8 mouse cellular contexts compared by ENCODE assay signal in the genomic region with DNA sequence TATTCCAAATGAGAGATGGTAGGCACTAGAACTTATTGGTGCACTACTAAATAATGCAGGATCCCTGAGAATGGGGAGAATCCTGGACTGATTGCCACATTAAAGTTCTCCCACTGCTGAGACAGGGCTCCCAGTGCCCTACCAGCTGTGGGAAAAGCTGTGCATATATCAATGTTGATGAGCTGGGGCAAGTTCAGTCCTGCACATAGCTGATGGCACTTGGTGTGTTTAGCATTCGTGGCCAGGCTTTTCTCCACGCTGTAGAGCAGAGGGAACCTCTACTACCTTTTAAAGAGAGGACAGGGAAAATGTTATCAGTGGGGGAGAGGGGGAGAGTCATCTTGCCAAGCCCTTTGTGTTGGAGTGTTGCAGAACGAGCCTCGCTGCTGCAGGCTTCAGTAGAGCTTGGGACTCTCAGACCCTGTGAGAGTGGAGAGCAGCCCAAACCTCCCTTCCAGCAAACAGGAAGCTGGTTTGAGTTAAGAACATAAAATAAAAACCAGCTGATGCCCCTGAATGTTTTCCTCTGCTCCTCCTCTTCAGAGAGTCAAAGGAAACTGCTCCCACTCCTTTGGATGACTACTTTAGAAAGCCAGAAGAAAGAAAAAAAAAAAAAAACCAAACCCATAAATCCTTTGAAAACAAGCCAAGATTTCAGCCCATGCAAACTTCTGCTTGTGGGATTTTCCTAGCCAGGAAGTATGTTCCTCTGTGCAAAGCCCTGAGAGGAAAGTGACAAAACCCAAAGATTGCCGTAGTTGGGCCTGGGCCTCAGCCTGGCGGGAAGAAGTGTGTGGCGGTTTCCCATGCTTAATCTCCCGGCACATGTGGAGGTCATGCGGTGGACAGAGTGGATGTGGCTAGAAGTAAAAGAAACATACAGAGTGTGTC. TPM values are rescaled to one million over a fixed set of nuclear protein-coding genes. Genes with fewer than 3 reads are reported as not detected.
DNase-seq lines count a peak whose midpoint lies in the region; ATAC-seq lines count a peak whose summit lies in the region.

No protein-coding gene starts in this region.

- intact Hi-C loops in heart, postnatal 25 days (cut with DNase I) = no loop called here

- DNase-seq in forebrain, embryonic 10.5 days (ENCODE audit: extremely low spot score, low spot score) = no peak
- DNase-seq in forebrain, embryonic 14.5 days (ENCODE audit: low spot score) = no peak
- peak; percentile 83 for DNase-seq in embryonic facial prominence, embryonic 11.5 days (ENCODE audit: low spot score)
- peak; percentile 13 for DNase-seq in heart, postnatal 25 days (ENCODE audit: low spot score)
- peak; percentile 57 for DNase-seq in telencephalon, adult 2 months (ENCODE audit: low read depth, low spot score)
- DNase-seq in gastrocnemius, postnatal 10 days = no peak
- no peak for DNase-seq in ovary, postnatal 36 days (ENCODE audit: low spot score)

- ATAC-seq in forebrain, embryonic 14.5 days = no peak
- ATAC-seq in embryonic facial prominence, embryonic 11.5 days (replicated peaks; ENCODE audit: insufficient number of reproducible peaks, low FRiP score, low TSS enrichment, low read depth) = 0 out of 2 replicates have a peak, but pooled peaks have one; percentile 58
- peak; percentile 88 for ATAC-seq in limb, embryonic 13.5 days (ENCODE audit: low FRiP score, low read depth)

- H3K9ac ChIP-seq in forebrain, embryonic 14.5 days (ENCODE audit: low read length) = no peak overlapping the region
- no peak overlapping the region for H3K9ac ChIP-seq in embryonic facial prominence, embryonic 11.5 days (replicated peaks; ENCODE audit: low read length)
- no peak overlapping the region for H3K9ac ChIP-seq in limb, embryonic 13.5 days

- H3K27me3 ChIP-seq in forebrain, embryonic 10.5 days (ENCODE audit: poor library complexity, severe bottlenecking) = no peaks in the 10 kb centered on the region
- H3K27me3 ChIP-seq in forebrain, embryonic 14.5 days (replicated peaks; ENCODE audit: control insufficient read depth, insufficient read depth, low read length) = no peaks in the 10 kb centered on the region
- no peaks in the 10 kb centered on the region for H3K27me3 ChIP-seq in embryonic facial prominence, embryonic 11.5 days (ENCODE audit: control insufficient read depth, insufficient read depth, low read length)
- no peaks in the 10 kb centered on the region for H3K27me3 ChIP-seq in limb, embryonic 13.5 days

- H3K4me3 ChIP-seq in forebrain, embryonic 10.5 days = no peak overlapping the region
- no peak overlapping the region for H3K4me3 ChIP-seq in forebrain, embryonic 14.5 days (ENCODE audit: low read depth, low read length)
- H3K4me3 ChIP-seq in embryonic facial prominence, embryonic 11.5 days (ENCODE audit: low read depth, low read length) = no peak overlapping the region
- H3K4me3 ChIP-seq in limb, embryonic 13.5 days = no peak overlapping the region

- peak overlapping the region; percentile 54; the same call in 1 of the 2 replicates for H3K27ac ChIP-seq in forebrain, embryonic 10.5 days
- H3K27ac ChIP-seq in forebrain, embryonic 14.5 days (ENCODE audit: low read depth, low read length) = no peak overlapping the region; the same call in 1 of the 2 replicates
- peak overlapping the region; percentile 52 for H3K27ac ChIP-seq in embryonic facial prominence, embryonic 11.5 days (replicated peaks; ENCODE audit: low read depth, low read length)
- H3K27ac ChIP-seq in limb, embryonic 13.5 days = peak overlapping the region; percentile 96

- H3K36me3 ChIP-seq in forebrain, embryonic 10.5 days (replicated peaks) = peaks cover 7% of the 10 kb centered on the region; the same call in 1 of the 2 replicates
- 0 out of 2 replicates have a peak, but pooled peaks cover 4% of the 10 kb centered on the region for H3K36me3 ChIP-seq in forebrain, embryonic 14.5 days (ENCODE audit: control insufficient read depth, insufficient read depth, low read length)
- H3K36me3 ChIP-seq in embryonic facial prominence, embryonic 11.5 days (replicated peaks; ENCODE audit: control insufficient read depth, insufficient read depth, low read depth, low read length) = no peaks in the 10 kb centered on the region
- peaks cover 19% of the 10 kb centered on the region for H3K36me3 ChIP-seq in limb, embryonic 13.5 days

- peaks cover 9% of the 10 kb centered on the region; the same call in 1 of the 2 replicates for H3K4me1 ChIP-seq in forebrain, embryonic 10.5 days
- H3K4me1 ChIP-seq in forebrain, embryonic 14.5 days (ENCODE audit: control insufficient read depth, insufficient read depth, low read length) = no peaks in the 10 kb centered on the region
- no peaks in the 10 kb centered on the region for H3K4me1 ChIP-seq in embryonic facial prominence, embryonic 11.5 days (ENCODE audit: control insufficient read depth, insufficient read depth, low read length)
- peaks cover 43% of the 10 kb centered on the region for H3K4me1 ChIP-seq in limb, embryonic 13.5 days

- no peak overlapping the region for H3K4me2 ChIP-seq in forebrain, embryonic 14.5 days (ENCODE audit: low read length)
- H3K4me2 ChIP-seq in embryonic facial prominence, embryonic 11.5 days (ENCODE audit: low read depth, low read length) = no peak overlapping the region
- H3K4me2 ChIP-seq in limb, embryonic 13.5 days (replicated peaks) = peak overlapping the region; percentile 41

- no peaks in the 10 kb centered on the region for H3K9me3 ChIP-seq in forebrain, embryonic 10.5 days
- H3K9me3 ChIP-seq in forebrain, embryonic 14.5 days (replicated peaks; ENCODE audit: control insufficient read depth, low read length) = no peaks in the 10 kb centered on the region
- no peaks in the 10 kb centered on the region for H3K9me3 ChIP-seq in embryonic facial prominence, embryonic 11.5 days (replicated peaks; ENCODE audit: control insufficient read depth, low read length)
- no peaks in the 10 kb centered on the region for H3K9me3 ChIP-seq in limb, embryonic 13.5 days

- 67% methylated on average over 9 of the region's 9 CpGs for WGBS in forebrain, embryonic 10.5 days
- WGBS in forebrain, embryonic 14.5 days = 77% methylated on average over 9 of the region's 9 CpGs
- 44% methylated on average over 9 of the region's 9 CpGs for WGBS in embryonic facial prominence, embryonic 11.5 days
- WGBS in limb, embryonic 13.5 days = 14% methylated on average over 9 of the region's 9 CpGs

RNA-seq across cellular contexts. Expression of a gene that starts 23.1 kb away (rescaled TPM):
- 3.5 and 3.7 TPM in 2 replicates for polyA plus RNA-seq in forebrain, embryonic 10.5 days (2016; fragmentation: Nextera tagmentation; extraction: Ambion mirVana)
- 3.0 and 4.3 TPM in 2 replicates for polyA plus RNA-seq in forebrain, embryonic 14.5 days (2014; fragmentation: Nextera tagmentation; extraction: Ambion mirVana)
- 1.6 and 2.5 TPM in 2 replicates for polyA plus RNA-seq in embryonic facial prominence, embryonic 11.5 days (2014; fragmentation: Nextera tagmentation; extraction: Ambion mirVana)
- total RNA-seq in heart, postnatal 25 days (2021) = 1 to 10 TPM; 8.4 to 9.1 TPM
- polyA plus RNA-seq in limb, embryonic 13.5 days (2015; fragmentation: Nextera tagmentation; extraction: Ambion mirVana) = 3.8 and 3.9 TPM in 2 replicates
- total RNA-seq in gastrocnemius, postnatal 10 days (2021) = 10 to 100 TPM in 1 of 2 experiments, 1 to 10 TPM in 1; 9.1 to 11.0 TPM

RNA-seq across cellular contexts. Expression of a gene that starts 31.6 kb away (rescaled TPM):
- polyA plus RNA-seq in forebrain, embryonic 10.5 days (2016; fragmentation: Nextera tagmentation; extraction: Ambion mirVana) = 22.3 and 24.9 TPM in 2 replicates
- polyA plus RNA-seq in forebrain, embryonic 14.5 days (2014; fragmentation: Nextera tagmentation; extraction: Ambion mirVana) = 16.4 and 23.3 TPM in 2 replicates
- polyA plus RNA-seq in embryonic facial prominence, embryonic 11.5 days (2014; fragmentation: Nextera tagmentation; extraction: Ambion mirVana) = 15.4 and 18.4 TPM in 2 replicates
- 1 to 10 TPM; 7.1 to 9.1 TPM for total RNA-seq in heart, postnatal 25 days (2021)
- 23.1 and 24.2 TPM in 2 replicates for polyA plus RNA-seq in limb, embryonic 13.5 days (2015; fragmentation: Nextera tagmentation; extraction: Ambion mirVana)
- total RNA-seq in gastrocnemius, postnatal 10 days (2021) = 1 to 10 TPM; 4.1 to 5.3 TPM

RNA-seq across cellular contexts. Expression of a gene that starts 31.7 kb away (rescaled TPM):
- polyA plus RNA-seq in forebrain, embryonic 10.5 days (2016; fragmentation: Nextera tagmentation; extraction: Ambion mirVana) = 4.2 and 5.9 TPM in 2 replicates
- 1.9 and 4.2 TPM in 2 replicates for polyA plus RNA-seq in forebrain, embryonic 14.5 days (2014; fragmentation: Nextera tagmentation; extraction: Ambion mirVana)
- polyA plus RNA-seq in embryonic facial prominence, embryonic 11.5 days (2014; fragmentation: Nextera tagmentation; extraction: Ambion mirVana) = 2.4 and 2.9 TPM in 2 replicates
- total RNA-seq in heart, postnatal 25 days (2021) = under 1 TPM; 0.81 TPM
- 3.4 and 4.3 TPM in 2 replicates for polyA plus RNA-seq in limb, embryonic 13.5 days (2015; fragmentation: Nextera tagmentation; extraction: Ambion mirVana)
- total RNA-seq in gastrocnemius, postnatal 10 days (2021) = 1 to 10 TPM; 1.1 to 1.2 TPM

RNA-seq across cellular contexts. Expression of a gene that starts 37.6 kb away (rescaled TPM):
- polyA plus RNA-seq in forebrain, embryonic 10.5 days (2016; fragmentation: Nextera tagmentation; extraction: Ambion mirVana) = 2.0 and 2.6 TPM in 2 replicates
- 1.5 TPM in 2 replicates for polyA plus RNA-seq in forebrain, embryonic 14.5 days (2014; fragmentation: Nextera tagmentation; extraction: Ambion mirVana)
- polyA plus RNA-seq in embryonic facial prominence, embryonic 11.5 days (2014; fragmentation: Nextera tagmentation; extraction: Ambion mirVana) = 0.42 and 0.88 TPM in 2 replicates
- 1 to 10 TPM; 1.7 to 2.8 TPM for total RNA-seq in heart, postnatal 25 days (2021)
- 2.4 and 3.2 TPM in 2 replicates for polyA plus RNA-seq in limb, embryonic 13.5 days (2015; fragmentation: Nextera tagmentation; extraction: Ambion mirVana)
- total RNA-seq in gastrocnemius, postnatal 10 days (2021) = 1 to 10 TPM in 1 of 2 experiments, under 1 TPM in 1; 0.82 to 2.2 TPM

Comparison
In these comparisons a context has a peak if more than half of its experiments do, and no peak if none do; other contexts are left out.
1. DNase-seq: peak in embryonic facial prominence, embryonic 11.5 days (single experiment), heart, postnatal 25 days (single experiment) and telencephalon, adult 2 months (single experiment); none in forebrain, embryonic 10.5 days (single experiment), forebrain, embryonic 14.5 days (single experiment), gastrocnemius, postnatal 10 days (single experiment) and ovary, postnatal 36 days (single experiment).